Mouse (Mus musculus): ENCODE results near the gene Zfp420. TPM values are rescaled to one million over a fixed set of nuclear protein-coding genes. Genes with fewer than 3 reads are reported as not detected.

Zfp420 gene
- 21.7 and 23.6 TPM in 2 replicates for polyA plus RNA-seq (2014; fragmentation: Nextera tagmentation; extraction: Ambion mirVana)

DNA sequence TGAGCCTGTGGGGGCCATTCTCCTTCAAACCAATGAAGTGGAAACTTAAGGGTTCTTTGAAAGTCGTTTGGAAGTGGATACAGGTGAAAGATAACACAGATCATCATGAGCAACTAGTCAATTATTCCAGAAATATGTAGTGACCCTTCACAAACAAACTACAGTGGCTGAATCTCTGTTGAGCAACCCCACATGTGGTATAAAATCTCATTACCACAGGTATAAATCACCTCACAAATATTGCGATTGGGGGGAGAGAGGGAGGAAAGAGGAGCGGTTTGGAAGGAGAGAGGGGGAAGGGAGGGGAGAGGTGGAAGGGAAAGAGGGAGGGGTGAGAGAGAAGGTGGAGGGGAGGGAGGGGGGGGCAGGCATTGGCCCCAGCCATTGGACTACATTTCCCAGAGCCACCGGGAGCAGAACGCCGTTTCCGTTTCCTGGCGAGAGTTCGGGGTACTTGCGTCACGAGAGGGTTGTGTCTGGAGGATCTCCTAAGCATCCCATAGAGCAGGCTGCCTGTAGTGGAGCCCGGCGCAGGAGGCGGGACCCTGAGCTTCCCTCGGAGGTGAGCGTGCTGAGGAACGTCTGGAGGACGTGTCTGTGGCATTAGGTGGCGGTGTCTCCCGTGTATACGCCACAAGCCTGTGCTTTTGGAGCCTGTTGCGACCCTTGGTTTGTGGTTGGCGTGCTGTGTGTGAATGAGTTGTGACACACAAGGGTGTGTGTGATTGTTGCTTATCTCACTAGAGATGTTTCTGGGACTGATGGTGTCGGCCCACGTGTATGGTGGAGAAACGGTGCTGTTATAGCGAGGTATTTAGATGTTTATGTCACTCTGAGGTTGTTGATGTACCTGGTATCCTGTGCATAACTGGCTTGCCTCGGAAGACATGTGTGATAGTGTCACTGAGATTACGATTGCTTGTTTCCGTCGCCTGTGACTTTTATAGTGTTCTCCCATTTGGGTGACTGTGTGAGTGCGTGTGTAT is at the start of gene Zfp420:
TSS of gene Zfp420 (plus strand) at position 448 of the 986 bp plus-strand sequence.
- Histone ChIP-seq H3K4me2 (replicated peaks) (peak within 1 kb of the TSS; percentile 70), H3K4me3 (replicated peaks; ENCODE audit: low read length) (peak within 1 kb of the TSS; percentile 64), H3K27ac (peak within 1 kb of the TSS; percentile 79), H3K36me3 (replicated peaks; ENCODE audit: control insufficient read depth, insufficient read depth) (peaks cover 6% of the 10 kb centered on the region; the same call in 1 of the 2 replicates), H3K27me3 (ENCODE audit: control insufficient read depth, insufficient read depth, low read length) (no peaks in the 10 kb centered on the region), H3K4me1 (replicated peaks; ENCODE audit: control insufficient read depth, insufficient read depth, low read length) (peaks cover 9% of the 10 kb centered on the region), H3K9me3 (ENCODE audit: control insufficient read depth, low read length) (no peaks in the 10 kb centered on the region), H3K9ac (peak within 1 kb of the TSS; percentile 71)
- WGBS = 10% methylated on average over 28 of the region's 32 CpGs
- peak; percentile 92 for DNase-seq (ENCODE audit: low spot score)
- ATAC-seq (ENCODE audit: low FRiP score) = peak; percentile 98

DNA sequence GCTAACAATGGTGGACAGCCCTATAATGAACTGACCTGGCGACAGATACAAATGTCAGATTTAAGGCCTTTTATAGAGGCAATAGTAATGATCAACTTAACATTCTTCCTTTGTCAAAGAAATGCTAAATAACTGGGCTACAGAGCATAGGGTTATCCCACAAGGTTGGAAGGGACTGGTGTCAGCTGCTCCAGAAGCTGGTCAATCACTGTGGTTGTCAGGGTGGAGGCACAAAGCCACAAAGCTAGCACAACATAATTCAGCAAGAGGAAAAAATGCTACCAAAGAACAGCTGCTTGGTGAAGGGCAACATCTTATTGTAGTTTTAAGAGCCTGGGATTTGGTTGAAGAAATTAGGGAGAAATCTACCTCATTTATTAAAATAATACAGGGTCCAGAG is 47.5 kb upstream of the Zfp420 start:
- Histone ChIP-seq H3K27ac (no peak overlapping the region), H3K9ac (no peak overlapping the region), H3K27me3 (ENCODE audit: control insufficient read depth, insufficient read depth, low read length) (no peaks in the 10 kb centered on the region), H3K36me3 (replicated peaks; ENCODE audit: control insufficient read depth, insufficient read depth) (no peaks in the 10 kb centered on the region), H3K9me3 (ENCODE audit: control insufficient read depth, low read length) (0 out of 2 replicates have a peak, but pooled peaks cover 12% of the 10 kb centered on the region), H3K4me2 (replicated peaks) (no peak overlapping the region), H3K4me3 (replicated peaks; ENCODE audit: low read length) (no peak overlapping the region), H3K4me1 (replicated peaks; ENCODE audit: control insufficient read depth, insufficient read depth, low read length) (peaks cover 18% of the 10 kb centered on the region)
- DNase-seq (ENCODE audit: low spot score) = no peak
- no peak for ATAC-seq (ENCODE audit: low FRiP score)
- 94% methylated on average over 1 of the region's 1 CpGs for WGBS

- Histone ChIP-seq H3K27ac (no peak overlapping the region), H3K4me2 (replicated peaks) (peak overlapping the region; percentile 65), H3K27me3 (ENCODE audit: control insufficient read depth, insufficient read depth, low read length) (no peaks in the 10 kb centered on the region), H3K4me1 (replicated peaks; ENCODE audit: control insufficient read depth, insufficient read depth, low read length) (peaks cover 32% of the 10 kb centered on the region), H3K9ac (no peak overlapping the region), H3K9me3 (ENCODE audit: control insufficient read depth, low read length) (0 out of 2 replicates have a peak, but pooled peaks cover 7% of the 10 kb centered on the region), H3K36me3 (replicated peaks; ENCODE audit: control insufficient read depth, insufficient read depth) (no peaks in the 10 kb centered on the region), H3K4me3 (replicated peaks; ENCODE audit: low read length) (peak overlapping the region; percentile 44)
- 94% methylated on average over 2 of the region's 2 CpGs for whole genome bisulfite sequencing
- ATAC-seq (ENCODE audit: low FRiP score) = no peak
- no peak for DNase-seq (ENCODE audit: low spot score)
These were observed 45.4 kb upstream of the Zfp420 start for GRCm38 (mm10) chr7:29814381-29814780.

- DNase-seq (ENCODE audit: low spot score) (no peak), ATAC-seq (ENCODE audit: low FRiP score) (peak; percentile 60)
- no peaks in the 10 kb centered on the region for H3K36me3 ChIP-seq (replicated peaks; ENCODE audit: control insufficient read depth, insufficient read depth)
- H3K27me3 ChIP-seq (ENCODE audit: control insufficient read depth, insufficient read depth, low read length) = no peaks in the 10 kb centered on the region
- H3K4me3 ChIP-seq (replicated peaks; ENCODE audit: low read length) = peak overlapping the region; percentile 44
- peak overlapping the region; percentile 65 for H3K4me2 ChIP-seq (replicated peaks)
- 0 out of 2 replicates have a peak, but pooled peaks cover 6% of the 10 kb centered on the region for H3K9me3 ChIP-seq (ENCODE audit: control insufficient read depth, low read length)
- 3% methylated on average over 12 of the region's 12 CpGs for WGBS
- H3K4me1 ChIP-seq (replicated peaks; ENCODE audit: control insufficient read depth, insufficient read depth, low read length) = peaks cover 35% of the 10 kb centered on the region
- H3K27ac ChIP-seq = peak overlapping the region; percentile 62
- peak overlapping the region; percentile 70 for H3K9ac ChIP-seq
These were observed 44.6 kb upstream of the Zfp420 start for GRCm38 (mm10) chr7:29815061-29815784.

- Histone ChIP-seq H3K9ac (peak within 1 kb of the TSS; percentile 70), H3K27ac (peak within 1 kb of the TSS; percentile 62), H3K9me3 (ENCODE audit: control insufficient read depth, low read length) (0 out of 2 replicates have a peak, but pooled peaks cover under 1% of the 10 kb centered on the region), H3K27me3 (ENCODE audit: control insufficient read depth, insufficient read depth, low read length) (no peaks in the 10 kb centered on the region), H3K4me2 (replicated peaks) (peak within 1 kb of the TSS; percentile 65), H3K4me1 (replicated peaks; ENCODE audit: control insufficient read depth, insufficient read depth, low read length) (peaks cover 35% of the 10 kb centered on the region), H3K4me3 (replicated peaks; ENCODE audit: low read length) (peak within 1 kb of the TSS; percentile 44), H3K36me3 (replicated peaks; ENCODE audit: control insufficient read depth, insufficient read depth) (no peaks in the 10 kb centered on the region)
- DNase-seq (ENCODE audit: low spot score) (peak; percentile 94), ATAC-seq (ENCODE audit: low FRiP score) (peak; percentile 94)
- under 1% methylated on average over 26 of the region's 26 CpGs for WGBS
These were observed 43.8 kb upstream of the Zfp420 start, which contains the start of gene Zfp790 for GRCm38 (mm10) chr7:29815910-29816429. Gene Zfp790, plus strand, starts transcription at chr7:29816114.

DNA sequence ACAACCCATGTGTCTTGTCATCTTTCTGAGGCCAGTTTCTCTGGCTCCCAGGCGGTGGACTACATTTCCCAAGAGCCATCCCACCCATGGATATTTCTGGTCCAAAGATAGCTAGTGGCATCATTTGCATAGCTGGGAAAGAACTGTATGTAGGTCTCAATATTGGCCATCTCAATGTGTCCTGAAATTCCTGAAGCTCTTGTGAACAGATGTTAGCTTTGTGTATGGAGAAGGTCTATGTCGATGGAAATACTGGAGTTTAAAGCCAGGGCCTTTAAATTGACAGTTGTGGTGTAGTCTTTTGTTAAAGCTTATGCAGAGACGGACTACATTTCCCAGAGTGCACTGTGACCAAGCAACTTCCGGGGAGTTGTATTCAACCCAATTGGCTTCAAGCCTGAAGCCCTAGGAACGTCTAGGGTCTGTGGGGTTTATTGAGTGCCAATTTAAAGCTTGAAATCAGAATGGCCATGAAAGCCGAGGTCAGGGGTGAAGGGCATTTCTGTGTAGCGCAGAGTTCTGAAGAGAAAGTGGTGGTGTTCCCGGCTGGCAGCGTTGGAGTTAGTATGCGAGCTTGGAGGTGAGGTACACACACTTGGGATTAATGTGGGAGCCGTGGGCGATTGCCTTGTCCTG is 41.0 kb upstream of the Zfp420 start:
- DNase-seq (ENCODE audit: low spot score) (peak; percentile 90), ATAC-seq (ENCODE audit: low FRiP score) (peak; percentile 75)
- H3K9me3 ChIP-seq (ENCODE audit: control insufficient read depth, low read length) = no peaks in the 10 kb centered on the region
- H3K27ac ChIP-seq = peak overlapping the region; percentile 75
- WGBS = 2% methylated on average over 12 of the region's 12 CpGs
- peak overlapping the region; percentile 58 for H3K4me3 ChIP-seq (replicated peaks; ENCODE audit: low read length)
- peaks cover 9% of the 10 kb centered on the region for H3K36me3 ChIP-seq (replicated peaks; ENCODE audit: control insufficient read depth, insufficient read depth)
- peaks cover 35% of the 10 kb centered on the region for H3K4me1 ChIP-seq (replicated peaks; ENCODE audit: control insufficient read depth, insufficient read depth, low read length)
- H3K9ac ChIP-seq = peak overlapping the region; percentile 68
- no peaks in the 10 kb centered on the region for H3K27me3 ChIP-seq (ENCODE audit: control insufficient read depth, insufficient read depth, low read length)
- peak overlapping the region; percentile 79 for H3K4me2 ChIP-seq (replicated peaks)

- WGBS = 92% methylated on average over 12 of the region's 12 CpGs
- Histone ChIP-seq H3K27ac (no peak overlapping the region), H3K4me2 (replicated peaks) (no peak overlapping the region), H3K36me3 (replicated peaks; ENCODE audit: control insufficient read depth, insufficient read depth) (peaks cover 93% of the 10 kb centered on the region), H3K9me3 (ENCODE audit: control insufficient read depth, low read length) (no peaks in the 10 kb centered on the region), H3K9ac (no peak overlapping the region), H3K27me3 (ENCODE audit: control insufficient read depth, insufficient read depth, low read length) (no peaks in the 10 kb centered on the region), H3K4me1 (replicated peaks; ENCODE audit: control insufficient read depth, insufficient read depth, low read length) (no peaks in the 10 kb centered on the region), H3K4me3 (replicated peaks; ENCODE audit: low read length) (no peak overlapping the region)
- ATAC-seq (ENCODE audit: low FRiP score) (no peak), DNase-seq (ENCODE audit: low spot score) (no peak)
These were observed 31.8 kb upstream of the Zfp420 start for GRCm38 (mm10) chr7:29828001-29828400.

DNA sequence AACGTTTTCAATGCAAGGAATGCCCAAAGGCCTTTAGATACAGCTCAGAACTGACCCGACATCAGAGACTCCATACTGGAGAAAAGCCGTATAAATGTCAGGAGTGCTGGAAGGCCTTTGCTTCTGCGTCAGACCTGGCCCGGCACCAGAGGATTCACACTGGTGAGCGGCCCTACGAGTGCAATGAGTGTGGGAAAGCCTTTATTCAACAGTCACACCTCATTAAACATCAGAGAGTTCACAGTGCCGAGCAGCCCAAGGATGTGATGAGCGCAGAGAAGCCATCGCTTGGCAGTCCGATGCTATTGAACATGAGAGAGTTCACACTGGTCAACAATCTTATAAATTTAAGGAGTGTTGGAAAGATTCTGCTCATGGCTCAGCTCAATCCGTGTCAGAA is 30.0 kb upstream of the Zfp420 start:
- 75% methylated on average over 12 of the region's 12 CpGs for WGBS
- no peaks in the 10 kb centered on the region for H3K4me1 ChIP-seq (replicated peaks; ENCODE audit: control insufficient read depth, insufficient read depth, low read length)
- ATAC-seq (ENCODE audit: low FRiP score) = no peak

More for the DNA sequence above, 30.0 kb upstream of the Zfp420 start:
- H3K4me3 ChIP-seq (replicated peaks; ENCODE audit: low read length) = no peak overlapping the region
- no peak overlapping the region for H3K4me2 ChIP-seq (replicated peaks)
- no peak for DNase-seq (ENCODE audit: low spot score)
- no peak overlapping the region for H3K9ac ChIP-seq
- H3K36me3 ChIP-seq (replicated peaks; ENCODE audit: control insufficient read depth, insufficient read depth) = peaks cover 95% of the 10 kb centered on the region
- no peaks in the 10 kb centered on the region for H3K9me3 ChIP-seq (ENCODE audit: control insufficient read depth, low read length)
- H3K27ac ChIP-seq = no peak overlapping the region
- no peaks in the 10 kb centered on the region for H3K27me3 ChIP-seq (ENCODE audit: control insufficient read depth, insufficient read depth, low read length)
